Mouse (Mus musculus) hindbrain, embryonic 14.5 days (tissue): ENCODE measurements at regions not wholly inside any gene's neighbourhood (a gene's known extent, or its start where the extent isn't known, plus 50 kb on each side); places are given as distances from the start of the nearest gene placed in this dataset.

Experiments used
- ATAC-seq: fragments of 200-750 bp; cut with Nextera tagmentation; 2 replicates; pipeline ENCODE4 v1.8.0; 2017; ENCODE audit warnings: moderate number of reproducible peaks, mild to moderate bottlenecking, moderate TSS enrichment, moderate library complexity; ENCODE audit not compliant: low FRiP score
- DNase-seq: peaks from one replicate; pipeline ENCODE4 v3.0.0-alpha.2; 2015; ENCODE audit warnings: low spot score
- H3K27ac ChIP-seq: fragments of 300-500 bp; sonication (generic); 2 replicates; pipeline ENCODE4 v1.5.1; 2014; ENCODE audit warnings: mild to moderate bottlenecking, moderate library complexity
- H3K27me3 ChIP-seq: fragments of 300-500 bp; sonication (generic); 2 replicates; pipeline ENCODE4 v1.6.1; 2014; ENCODE audit warnings: mild to moderate bottlenecking, low read length, mixed read lengths; ENCODE audit not compliant: control insufficient read depth, insufficient read depth
- H3K36me3 ChIP-seq: fragments of 300-500 bp; sonication (generic); replicated peaks from 2 replicates; pipeline ENCODE4 v1.6.1; 2014; ENCODE audit not compliant: control insufficient read depth, insufficient read depth
- H3K4me1 ChIP-seq: fragments of 300-500 bp; sonication (generic); replicated peaks from 2 replicates; pipeline ENCODE4 v1.6.1; 2014; ENCODE audit warnings: antibody characterized with exemption, low read length, mixed read lengths; ENCODE audit not compliant: control insufficient read depth, insufficient read depth
- H3K4me2 ChIP-seq: fragments of 300-500 bp; sonication (generic); replicated peaks from 2 replicates; pipeline ENCODE4 v1.6.1; 2014; ENCODE audit warnings: mild to moderate bottlenecking, moderate library complexity
- H3K4me3 ChIP-seq: fragments of 300-500 bp; sonication (generic); replicated peaks from 2 replicates; pipeline ENCODE4 v1.5.1; 2014; ENCODE audit warnings: mild to moderate bottlenecking, low read length
- H3K9ac ChIP-seq: fragments of 300-500 bp; sonication (generic); 2 replicates; pipeline ENCODE4 v1.6.1; 2014
- H3K9me3 ChIP-seq: fragments of 300-500 bp; sonication (generic); 2 replicates; pipeline ENCODE4 v1.6.1; 2016; ENCODE audit warnings: low read length; ENCODE audit not compliant: control insufficient read depth
- WGBS: fragments of 180-500 bp; shearing (Covaris S2); extraction: QIAGEN DNeasy Blood & Tissue Kit; methylation state at CpG from one replicate; pipeline ENCODE4 v1.1.7; 2014; 5-methylcytosine and 5-hydroxymethylcytosine counted together

- H3K4me1 ChIP-seq, result no peaks in the 10 kb centered on the region
- H3K9me3 ChIP-seq, result no peaks in the 10 kb centered on the region
- ATAC-seq (no peak), DNase-seq (no peak)
- H3K4me3 ChIP-seq, result no peak overlapping the region
- H3K4me2 ChIP-seq, result no peak overlapping the region
- 92% methylated on average over 1 of the region's 1 CpGs for WGBS
- H3K36me3 ChIP-seq, result no peaks in the 10 kb centered on the region
- H3K27ac ChIP-seq, result no peak overlapping the region
- H3K27me3 ChIP-seq, result no peaks in the 10 kb centered on the region
- H3K9ac ChIP-seq, result no peak overlapping the region
These were observed 2337.5 kb downstream of the A830018L16Rik start for GRCm38 (mm10) chr1:13751381-13751780.
